Mouse (Mus musculus) mature B cell (primary cell): ENCODE data around the gene Lrmda.
"Not testable (repeated sequence)": the region's sequence is repeated elsewhere in the genome, so short reads cannot be mapped to it uniquely, and the experiment has no call there.

ENCODE experiments used
- in situ Hi-C: fragments of 300-500 bp; cut with MboI; formaldehyde crosslinking; loops from 2 replicates; pipeline ENCODE4 v1.14.3; 2019

Lrmda gene

DNA sequence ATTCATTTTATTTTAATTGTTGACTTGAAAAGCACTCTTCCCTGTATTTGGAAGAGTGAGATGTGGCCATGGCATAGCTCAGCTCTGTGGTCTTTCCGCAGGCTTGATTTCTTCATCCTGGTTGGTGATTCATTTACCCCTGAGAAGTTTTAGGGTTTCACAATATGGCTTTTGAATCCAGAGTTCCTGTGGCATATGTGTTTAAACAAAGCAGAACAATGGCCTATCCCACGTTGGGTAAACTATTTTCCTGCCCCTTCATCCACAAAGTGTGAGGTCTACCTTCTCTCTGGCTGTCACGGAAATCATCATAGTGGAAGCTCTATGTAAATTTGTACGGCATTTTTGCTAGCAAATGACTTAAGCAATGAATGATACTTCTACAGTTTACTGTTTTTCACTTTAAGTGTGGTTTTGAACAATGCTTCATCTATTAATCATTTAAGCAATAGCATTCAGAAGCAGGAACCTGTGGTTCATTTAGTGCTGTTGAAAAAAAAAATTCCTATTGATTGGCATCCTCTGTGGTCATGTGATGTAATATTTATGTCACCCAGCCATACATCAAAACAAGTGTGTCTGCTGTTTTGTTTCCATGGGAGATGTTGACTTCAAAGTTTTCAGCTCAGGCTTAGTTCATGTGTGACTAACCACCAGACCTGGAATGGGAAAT lies 567.9 kb downstream of the Lrmda start:
- in situ Hi-C loops = no loop called here

- in situ Hi-C loops = no loop called here
Measured at GRCm38 (mm10) chr14:22587958-22588296, 568.4 kb downstream of the Lrmda start.

DNA sequence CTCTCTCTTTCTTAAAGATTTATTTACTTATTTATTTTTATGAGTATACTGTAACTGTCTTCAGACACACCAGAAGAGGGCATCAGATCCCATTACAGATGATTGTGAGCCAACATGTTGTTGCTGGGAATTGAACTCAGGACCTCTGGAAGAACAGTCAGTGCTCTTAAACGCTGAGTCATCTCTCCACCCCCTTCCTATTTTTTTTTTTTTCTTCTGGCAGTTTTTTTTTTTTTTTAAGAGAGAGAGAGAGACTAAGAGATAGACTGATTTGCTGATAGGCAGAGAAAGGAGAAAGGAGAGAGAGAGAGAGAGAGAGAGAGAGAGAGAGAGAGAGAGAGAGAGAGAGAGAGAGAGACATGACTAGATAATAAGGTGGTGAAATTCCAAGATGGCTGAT lies 568.9 kb downstream of the Lrmda start:
- in situ Hi-C loops = not testable (repeated sequence)

DNA sequence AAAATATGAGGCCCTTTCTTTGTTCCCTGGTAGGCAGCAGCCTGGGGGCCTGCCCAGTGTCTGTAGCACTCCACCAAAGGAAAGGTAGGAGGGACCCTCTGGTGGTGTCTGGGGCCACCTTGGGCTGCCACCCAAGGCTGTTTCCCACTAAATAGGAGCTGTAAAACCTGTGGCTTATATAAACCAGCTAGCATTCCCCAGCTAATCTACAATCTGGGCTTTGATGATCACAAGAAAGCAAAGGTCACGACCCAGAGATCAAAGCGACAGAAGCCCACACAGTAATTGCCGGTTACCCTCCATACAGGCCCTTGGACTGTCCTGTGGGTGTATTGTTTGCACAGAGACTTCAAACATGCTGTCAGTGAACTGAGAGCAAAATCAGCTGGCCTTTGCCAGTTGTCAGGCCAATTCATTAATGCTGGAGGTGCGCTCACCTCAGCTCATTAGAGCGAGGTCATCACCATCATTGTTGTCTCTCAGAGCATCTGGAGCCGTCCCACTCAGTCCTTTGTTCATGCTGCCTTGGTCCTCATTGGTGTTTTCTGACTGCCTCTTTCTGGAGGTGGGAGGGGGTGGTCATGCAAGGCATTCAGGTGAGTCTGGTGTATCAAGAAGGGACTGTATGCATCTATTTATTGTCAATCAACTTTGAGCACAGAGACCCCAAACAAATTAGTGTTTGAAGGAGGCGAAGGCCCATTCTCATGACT lies 570.1 kb downstream of the Lrmda start:
- in situ Hi-C loops = no loop called here

DNA sequence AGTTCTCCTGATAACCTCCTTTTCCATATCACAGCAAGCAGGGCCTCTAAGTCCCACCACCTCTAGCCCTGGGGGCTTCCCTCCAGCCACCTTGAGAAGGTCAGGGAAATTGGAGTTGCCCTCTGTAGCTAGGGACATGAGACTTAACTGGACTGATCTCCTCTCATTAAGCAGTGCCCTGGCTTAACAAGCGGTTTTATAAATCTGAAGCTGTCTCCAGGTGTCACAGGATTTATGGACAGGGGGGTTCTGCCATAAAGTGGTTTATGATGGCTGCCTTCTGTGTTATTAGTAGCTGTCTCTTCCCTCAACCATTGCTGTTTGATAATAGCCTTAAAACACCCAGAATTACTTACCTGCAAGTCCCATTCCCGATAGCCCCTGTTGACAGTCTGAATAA lies 571.7 kb downstream of the Lrmda start:
- in situ Hi-C loops = no loop called here

- in situ Hi-C loops = no loop called here
Measured at GRCm38 (mm10) chr14:22597508-22597907, 578.0 kb downstream of the Lrmda start.

DNA sequence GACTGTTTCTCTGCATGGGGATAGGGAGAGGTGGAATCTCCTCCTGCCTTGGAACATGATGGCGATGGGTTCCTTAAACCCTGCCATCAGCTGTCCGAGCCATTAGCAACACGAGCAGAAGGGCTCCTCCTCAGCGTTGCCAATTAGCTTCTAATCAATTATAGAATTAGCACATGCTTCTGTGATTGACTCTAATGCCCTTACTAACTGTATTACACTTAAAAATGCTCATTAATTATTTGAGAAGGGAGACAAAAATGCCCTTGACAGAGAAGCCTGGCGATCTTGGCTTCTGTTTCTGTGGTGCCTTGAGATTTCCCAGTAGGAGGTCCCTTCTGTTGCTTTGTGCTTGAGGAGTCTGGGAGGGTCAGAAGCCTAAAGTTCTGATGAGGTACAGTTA lies 579.1 kb downstream of the Lrmda start:
- in situ Hi-C loops = no loop called here

DNA sequence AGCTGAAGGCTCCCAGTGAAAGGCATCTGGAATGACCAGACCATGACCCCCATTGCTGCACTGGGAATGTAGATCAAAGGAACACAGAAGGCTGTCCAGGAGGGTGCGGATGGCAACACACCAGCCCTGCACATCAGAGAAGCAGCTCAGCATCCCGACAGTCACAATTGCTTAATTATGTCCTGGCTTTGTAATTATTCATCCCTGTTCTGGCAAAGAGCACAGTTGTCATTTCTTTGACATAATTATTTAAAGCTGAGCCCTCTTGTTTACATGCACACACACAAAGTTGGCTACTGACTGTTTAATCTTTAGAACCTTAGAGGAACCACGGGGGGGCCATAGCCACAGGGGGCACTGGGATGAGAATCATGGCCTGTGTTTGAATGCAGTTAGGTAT lies 580.7 kb downstream of the Lrmda start:
- in situ Hi-C loops = no loop called here

DNA sequence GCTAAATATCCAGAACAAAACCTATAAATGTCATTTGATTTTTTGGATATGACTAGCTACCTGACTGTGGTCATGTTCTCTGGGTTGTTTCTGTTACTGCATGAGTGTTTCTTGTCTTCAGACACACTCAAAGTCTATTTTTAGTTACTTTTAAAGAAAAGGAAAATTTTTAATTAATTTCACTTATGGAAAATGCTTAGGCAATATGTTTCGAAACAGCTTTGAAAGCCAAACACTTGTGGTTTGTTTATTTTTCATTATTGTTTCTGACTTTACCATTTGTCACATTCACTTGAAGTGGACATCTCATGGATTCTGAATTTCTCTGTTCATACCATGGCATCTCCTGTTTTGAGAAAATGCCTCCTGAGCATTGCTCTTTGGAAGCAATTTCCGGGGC lies 582.8 kb downstream of the Lrmda start:
- in situ Hi-C loops = no loop called here

GRCm38 (mm10) chr14:22608599-22608998 lies 589.1 kb downstream of the Lrmda start:
- in situ Hi-C loops = no loop called here

- in situ Hi-C loops = no loop called here
Measured at GRCm38 (mm10) chr14:22609261-22610245, 590.0 kb downstream of the Lrmda start.

- in situ Hi-C loops = no loop called here
Measured at GRCm38 (mm10) chr14:22611011-22611410, 591.5 kb downstream of the Lrmda start.

DNA sequence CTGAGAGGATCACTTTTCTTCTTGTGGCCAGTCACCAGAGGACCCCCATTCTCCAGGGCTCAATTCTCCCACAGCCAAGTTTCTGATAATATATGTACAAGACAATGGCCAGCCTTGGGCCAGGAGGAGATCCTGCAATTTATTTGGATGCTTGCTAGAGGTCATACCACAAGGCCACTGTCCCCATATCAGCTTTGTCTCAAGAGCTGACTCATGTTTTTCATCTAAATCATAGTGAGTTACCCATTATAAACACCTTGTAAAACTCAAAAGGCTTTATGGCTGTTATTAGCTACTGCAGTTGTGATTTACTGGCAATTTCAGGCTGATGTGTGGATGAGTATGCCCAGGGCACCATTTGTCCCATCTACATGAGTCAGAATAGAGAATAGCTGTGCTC lies 600.7 kb downstream of the Lrmda start:
- in situ Hi-C loops = no loop called here

DNA sequence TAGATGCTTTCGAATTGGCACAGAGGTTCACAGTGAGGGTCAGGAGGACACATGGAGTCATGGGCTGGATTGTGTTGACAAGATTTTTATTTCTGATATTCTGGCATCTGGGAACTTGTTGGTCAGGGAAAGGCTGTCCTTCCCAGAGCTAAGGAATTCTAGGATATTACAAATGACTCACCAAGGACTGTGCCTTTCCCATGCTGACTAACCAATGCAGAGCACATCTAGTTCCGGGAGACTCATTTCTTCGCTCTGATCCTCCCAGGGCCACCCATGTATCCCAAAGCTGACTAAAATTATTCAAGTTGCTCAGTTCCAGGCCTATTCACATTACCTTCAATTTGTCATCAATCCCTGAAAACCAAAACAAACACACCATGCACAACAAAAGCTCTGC lies 602.4 kb downstream of the Lrmda start:
- in situ Hi-C loops = no loop called here

GRCm38 (mm10) chr14:22627105-22627829 lies 607.8 kb downstream of the Lrmda start:
- in situ Hi-C loops = no loop called here

DNA sequence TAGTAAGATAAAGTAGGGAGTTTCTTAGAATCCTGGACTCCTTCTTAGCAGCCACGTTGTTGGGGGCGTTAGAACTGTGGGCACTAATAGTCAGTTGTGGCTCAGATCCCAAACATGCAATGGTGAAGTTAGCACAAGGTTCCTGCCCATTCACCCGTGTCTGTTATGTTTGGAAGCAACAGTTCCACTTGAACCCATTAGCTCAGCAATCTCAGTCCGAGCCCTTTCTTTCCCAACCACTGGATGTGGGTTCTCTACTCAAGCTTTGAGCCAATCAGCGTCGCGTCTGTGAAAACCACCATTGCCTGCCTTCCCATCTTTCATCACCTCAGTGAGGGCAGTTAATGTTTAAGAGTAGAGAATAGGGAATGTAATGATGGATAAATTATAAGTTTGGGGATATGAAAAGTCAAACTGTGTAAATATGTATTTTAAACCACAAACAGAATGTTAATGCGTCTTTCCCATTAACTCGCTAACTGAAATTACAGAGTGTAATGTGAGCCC lies 610.9 kb downstream of the Lrmda start:
- in situ Hi-C loops = no loop called here

DNA sequence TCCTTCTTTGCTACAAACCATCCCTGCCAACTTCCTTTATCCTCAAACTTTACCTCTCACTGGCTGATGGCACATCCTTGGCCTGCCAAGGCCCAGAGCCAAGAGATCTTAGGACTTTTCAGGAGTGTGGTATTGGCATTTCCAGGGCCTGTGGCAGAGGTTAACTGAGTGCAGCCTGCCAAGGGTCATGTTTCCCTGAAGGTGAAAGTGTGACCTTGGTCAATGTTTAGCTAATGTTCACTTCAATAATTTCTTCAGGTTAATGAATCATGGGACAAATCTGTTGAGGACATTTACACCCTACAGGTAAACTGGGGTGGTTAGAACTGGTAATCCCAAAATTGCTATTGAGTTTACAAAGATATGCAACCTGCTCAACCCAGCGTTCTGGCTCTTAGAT lies 614.1 kb downstream of the Lrmda start:
- in situ Hi-C loops = no loop called here

DNA sequence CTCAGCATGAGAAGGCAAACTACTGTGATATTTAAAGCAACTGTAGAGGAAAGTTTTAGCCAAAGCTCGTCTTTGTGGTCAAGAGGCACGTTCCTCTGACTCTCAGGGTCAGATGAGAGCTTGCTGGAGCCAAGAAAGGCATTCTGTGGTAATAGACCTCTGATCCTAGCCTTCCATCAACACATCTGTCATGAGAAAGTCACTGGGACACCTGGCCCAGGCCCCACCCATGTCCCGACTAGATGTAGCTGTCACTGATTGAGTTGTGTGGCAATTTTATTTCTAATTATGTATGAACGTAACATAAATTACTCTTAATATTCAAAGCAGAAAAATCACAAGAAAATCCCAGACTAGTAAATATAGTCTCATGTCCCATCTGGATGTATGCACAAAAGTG lies 624.0 kb downstream of the Lrmda start:
- in situ Hi-C loops = no loop called here

GRCm38 (mm10) chr14:22647879-22648611 lies 628.5 kb downstream of the Lrmda start:
- in situ Hi-C loops = no loop called here

DNA sequence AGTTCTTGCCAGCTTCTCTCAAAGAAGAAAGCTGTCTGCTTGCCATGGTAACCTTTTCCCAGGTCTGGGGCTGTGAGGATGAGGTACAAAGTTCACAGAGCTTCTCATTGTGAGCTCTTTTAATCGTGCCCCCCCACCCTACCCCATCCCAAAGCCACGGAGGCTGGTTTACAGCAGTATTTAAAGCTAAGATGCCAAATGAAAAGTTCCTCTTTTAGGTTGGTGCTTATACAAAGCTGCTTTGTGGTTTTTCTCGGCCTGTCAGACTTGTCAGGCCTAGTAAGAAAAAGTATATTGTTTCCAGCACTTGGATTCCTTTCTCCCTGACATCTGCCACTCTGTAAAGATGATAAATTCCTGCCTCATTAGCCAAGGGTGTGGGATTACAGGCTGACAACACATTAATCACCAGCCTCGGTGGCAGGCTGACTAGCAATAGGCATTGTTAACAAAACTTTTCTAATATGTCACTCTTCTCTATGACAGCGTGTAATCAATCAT lies 629.9 kb downstream of the Lrmda start:
- in situ Hi-C loops = no loop called here
